Mouse (Mus musculus): ENCODE measurements around the gene Dynll1. TPM values are rescaled to one million over a fixed set of nuclear protein-coding genes. Genes with fewer than 3 reads are reported as not detected.

The Dynll1 gene
- polyA plus RNA-seq, 1 experiment from 2014 or later: 1,810 TPM

DNA sequence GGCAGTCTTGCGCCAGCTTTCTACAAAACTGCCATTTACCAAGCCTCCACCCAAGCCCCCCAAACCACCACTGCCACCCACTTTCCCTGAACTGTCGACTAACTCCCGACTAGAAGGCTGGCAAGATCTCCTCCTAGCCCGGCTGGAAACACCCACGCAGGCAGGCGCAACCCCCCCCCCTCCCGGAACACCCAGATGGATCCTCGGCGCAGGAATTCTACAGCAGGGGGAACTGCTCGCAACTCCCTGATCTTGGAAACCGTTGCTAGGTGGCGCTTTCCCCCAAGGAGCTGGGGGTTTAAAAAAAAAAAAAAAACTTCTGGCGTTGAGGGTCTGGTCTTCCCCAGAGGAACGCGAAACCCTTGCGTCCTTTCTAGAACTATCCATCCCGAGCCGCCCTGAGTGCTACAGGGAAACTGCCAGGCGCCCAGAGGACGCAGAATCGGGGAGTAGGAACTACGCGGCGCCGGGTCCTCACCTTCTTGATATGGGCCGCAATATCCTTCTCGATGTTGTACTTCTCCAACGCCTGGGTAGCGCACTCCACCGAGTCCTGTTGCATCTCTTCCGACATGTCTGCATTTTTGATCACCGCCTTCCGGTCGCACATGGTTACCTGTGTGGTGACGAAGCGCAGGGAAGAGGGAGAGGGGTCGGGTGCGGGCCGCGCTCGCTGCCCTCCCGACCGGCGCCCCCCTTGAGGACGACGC, 609 bp downstream of the Dynll1 start:
- ATAC-seq (ENCODE audit: insufficient number of reproducible peaks, low FRiP score, low TSS enrichment, low read depth): no peak; the same call in 1 of the 2 replicates
- 1% methylated on average over 45 of the region's 46 CpGs for WGBS
- H3K27ac ChIP-seq: peak overlapping the region; percentile 95

GRCm38 (mm10) chr5:115296347-115296746, 4.5 kb downstream of the Dynll1 start:
- peaks cover 56% of the 10 kb centered on the region for H3K36me3 ChIP-seq

More for the DNA sequence above, 609 bp downstream of the Dynll1 start:
- Histone ChIP-seq H3K4me2 (peak overlapping the region; percentile 46), H3K9me3 (no peaks in the 10 kb centered on the region), H3K36me3 (peaks cover 34% of the 10 kb centered on the region), H3K27me3 (no peaks in the 10 kb centered on the region), H3K9ac (peak overlapping the region; percentile 92), H3K4me1 (peaks cover 27% of the 10 kb centered on the region), H3K4me3 (peak overlapping the region; percentile 82)

DNA sequence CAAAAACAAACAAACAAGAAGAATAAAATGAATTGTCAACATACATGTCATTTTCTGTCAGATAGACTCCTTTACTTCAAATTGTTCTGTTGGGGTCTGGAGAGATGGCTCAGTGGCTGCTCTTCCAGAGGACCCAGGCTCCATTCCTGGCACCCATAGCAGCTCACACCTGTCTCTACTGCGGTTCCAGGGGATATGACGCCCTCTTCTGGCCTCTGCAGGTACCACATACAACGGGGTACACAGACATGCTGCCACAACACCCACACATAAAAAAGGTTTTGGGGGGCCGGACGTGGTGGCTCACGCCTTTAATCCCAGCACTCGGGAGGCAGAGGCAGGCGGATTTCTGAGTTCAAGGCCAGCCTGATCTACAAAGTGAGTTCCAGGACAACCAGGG, 6.6 kb downstream of the Dynll1 start:
- H3K9ac ChIP-seq: no peak overlapping the region
- no peak for ATAC-seq (ENCODE audit: insufficient number of reproducible peaks, low FRiP score, low TSS enrichment, low read depth)
- WGBS: 89% methylated on average over 8 of the region's 8 CpGs
- no peak overlapping the region for H3K27ac ChIP-seq
- H3K27me3 ChIP-seq: no peaks in the 10 kb centered on the region
- H3K36me3 ChIP-seq: peaks cover 74% of the 10 kb centered on the region
- H3K4me2 ChIP-seq: no peak overlapping the region
- H3K4me3 ChIP-seq: no peak overlapping the region
- H3K9me3 ChIP-seq: no peaks in the 10 kb centered on the region
- peaks cover 17% of the 10 kb centered on the region for H3K4me1 ChIP-seq

More at GRCm38 (mm10) chr5:115296347-115296746, 4.5 kb downstream of the Dynll1 start:
- H3K4me2 ChIP-seq: no peak overlapping the region
- H3K27ac ChIP-seq: peak overlapping the region; percentile 62; the same call in 1 of the 2 replicates
- 75% methylated on average over 10 of the region's 10 CpGs for WGBS
- H3K4me1 ChIP-seq: peaks cover 22% of the 10 kb centered on the region
- no peak overlapping the region for H3K9ac ChIP-seq
- no peak for ATAC-seq (ENCODE audit: insufficient number of reproducible peaks, low FRiP score, low TSS enrichment, low read depth)
- no peaks in the 10 kb centered on the region for H3K27me3 ChIP-seq
- no peak overlapping the region for H3K4me3 ChIP-seq
- H3K9me3 ChIP-seq: no peaks in the 10 kb centered on the region

GRCm38 (mm10) chr5:115284735-115285134, 16.1 kb downstream of the Dynll1 start:
- Histone ChIP-seq H3K27ac (no peak overlapping the region), H3K4me1 (peaks cover 5% of the 10 kb centered on the region), H3K27me3 (no peaks in the 10 kb centered on the region), H3K36me3 (peaks cover 48% of the 10 kb centered on the region), H3K4me2 (no peak overlapping the region), H3K9me3 (no peaks in the 10 kb centered on the region), H3K9ac (no peak overlapping the region), H3K4me3 (no peak overlapping the region)
- 92% methylated on average over 3 of the region's 3 CpGs for WGBS
- no peak for ATAC-seq (ENCODE audit: insufficient number of reproducible peaks, low FRiP score, low TSS enrichment, low read depth)

GRCm38 (mm10) chr5:115280050-115280687, 20.6 kb downstream of the Dynll1 start:
- no peaks in the 10 kb centered on the region for H3K27me3 ChIP-seq
- H3K9me3 ChIP-seq: no peaks in the 10 kb centered on the region
- H3K4me1 ChIP-seq: peaks cover 5% of the 10 kb centered on the region
- H3K36me3 ChIP-seq: peaks cover 16% of the 10 kb centered on the region
- peak overlapping the region; percentile 57 for H3K9ac ChIP-seq
- peak overlapping the region; percentile 47; the same call in 1 of the 2 replicates for H3K27ac ChIP-seq
- H3K4me2 ChIP-seq: peak overlapping the region; percentile 89
- ATAC-seq (ENCODE audit: insufficient number of reproducible peaks, low FRiP score, low TSS enrichment, low read depth): no peak
- peak overlapping the region; percentile 72 for H3K4me3 ChIP-seq
- WGBS: 3% methylated on average over 17 of the region's 17 CpGs

DNA sequence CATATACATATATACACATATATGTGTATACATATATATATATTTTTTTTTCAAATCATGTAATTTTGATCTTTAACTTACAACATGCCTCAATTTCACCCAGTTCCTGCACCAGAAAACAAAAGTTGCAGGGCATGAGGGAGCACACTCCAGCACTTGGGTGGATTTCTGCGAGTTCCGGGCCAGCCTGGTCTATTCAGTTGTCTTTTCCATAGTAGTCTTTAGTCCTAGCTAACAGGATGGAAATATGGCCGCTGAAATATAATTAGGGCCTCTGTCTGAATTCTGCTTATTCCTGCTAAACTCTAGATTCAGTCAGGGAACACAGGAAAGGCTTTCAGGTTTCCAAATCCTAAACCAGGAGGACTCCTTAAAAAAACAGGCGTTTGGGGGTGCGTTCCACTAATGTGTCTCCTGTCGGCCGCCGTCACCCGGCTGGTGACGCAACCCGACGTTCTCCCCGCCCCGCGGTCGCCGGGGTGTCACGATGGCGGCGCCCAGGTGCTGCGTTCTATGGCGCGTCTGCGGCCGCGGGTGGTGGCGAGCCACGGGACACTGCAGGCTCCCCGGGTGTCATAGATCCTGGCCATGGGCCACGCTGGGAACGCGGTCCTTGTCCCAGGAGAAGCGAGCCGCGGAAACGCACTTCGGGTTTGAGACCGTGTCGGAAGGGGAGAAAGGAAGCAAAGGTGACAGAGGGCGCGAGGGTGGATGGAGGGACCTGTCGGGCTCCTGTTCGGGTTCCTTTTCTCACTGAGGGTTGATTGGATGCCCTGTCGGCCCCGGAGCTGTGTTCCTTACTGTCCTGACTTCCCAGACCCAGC, 21.4 kb downstream of the Dynll1 start, which contains the start of gene Coq5:
Coq5 (plus strand) TSS at position 441 of the 824 bp plus-strand sequence.
- Histone ChIP-seq H3K4me2 (peak within 1 kb of the TSS; percentile 89), H3K4me1 (peaks cover 5% of the 10 kb centered on the region), H3K27me3 (no peaks in the 10 kb centered on the region), H3K36me3 (peaks cover 10% of the 10 kb centered on the region), H3K27ac (peak within 1 kb of the TSS; percentile 47; the same call in 1 of the 2 replicates), H3K9me3 (no peaks in the 10 kb centered on the region), H3K4me3 (peak within 1 kb of the TSS; percentile 72), H3K9ac (peak within 1 kb of the TSS; percentile 57)
- 0 out of 2 replicates have a peak, but pooled peaks have one; percentile 65 for ATAC-seq (ENCODE audit: insufficient number of reproducible peaks, low FRiP score, low TSS enrichment, low read depth)
- WGBS: 4% methylated on average over 45 of the region's 45 CpGs

DNA sequence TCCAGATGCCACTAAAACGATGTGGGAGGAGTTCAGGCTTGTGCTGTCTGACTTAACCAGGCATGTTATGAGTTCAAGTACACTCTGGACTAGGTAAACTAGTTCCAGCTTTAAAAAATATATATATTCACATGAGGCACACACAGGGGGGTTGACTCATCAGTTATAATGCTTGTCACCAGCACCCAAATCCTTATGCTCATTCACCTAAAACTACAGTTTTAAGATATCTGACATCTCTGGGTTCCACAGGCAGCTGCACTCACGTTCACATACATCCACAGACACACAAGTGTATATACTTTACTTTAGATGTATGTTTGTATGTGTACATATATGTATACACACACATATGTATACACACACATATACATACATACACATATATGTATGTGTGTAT, 22.0 kb downstream of the Dynll1 start:
- Histone ChIP-seq H3K9ac (no peak overlapping the region), H3K4me1 (peaks cover 5% of the 10 kb centered on the region), H3K27me3 (no peaks in the 10 kb centered on the region), H3K27ac (no peak overlapping the region), H3K4me3 (no peak overlapping the region), H3K9me3 (no peaks in the 10 kb centered on the region), H3K4me2 (no peak overlapping the region), H3K36me3 (peaks cover 4% of the 10 kb centered on the region)
- no peak for ATAC-seq (ENCODE audit: insufficient number of reproducible peaks, low FRiP score, low TSS enrichment, low read depth)
- WGBS: 54% methylated on average over 2 of the region's 2 CpGs

GRCm38 (mm10) chr5:115278053-115278452, 22.7 kb downstream of the Dynll1 start:
- no peaks in the 10 kb centered on the region for H3K9me3 ChIP-seq
- no peaks in the 10 kb centered on the region for H3K27me3 ChIP-seq
- H3K4me2 ChIP-seq: no peak overlapping the region
- H3K4me1 ChIP-seq: peaks cover 11% of the 10 kb centered on the region
- H3K9ac ChIP-seq: no peak overlapping the region
- WGBS: 74% methylated on average over 1 of the region's 1 CpGs
- no peak overlapping the region for H3K27ac ChIP-seq
- ATAC-seq (ENCODE audit: insufficient number of reproducible peaks, low FRiP score, low TSS enrichment, low read depth): no peak
- no peaks in the 10 kb centered on the region for H3K36me3 ChIP-seq
- no peak overlapping the region for H3K4me3 ChIP-seq

DNA sequence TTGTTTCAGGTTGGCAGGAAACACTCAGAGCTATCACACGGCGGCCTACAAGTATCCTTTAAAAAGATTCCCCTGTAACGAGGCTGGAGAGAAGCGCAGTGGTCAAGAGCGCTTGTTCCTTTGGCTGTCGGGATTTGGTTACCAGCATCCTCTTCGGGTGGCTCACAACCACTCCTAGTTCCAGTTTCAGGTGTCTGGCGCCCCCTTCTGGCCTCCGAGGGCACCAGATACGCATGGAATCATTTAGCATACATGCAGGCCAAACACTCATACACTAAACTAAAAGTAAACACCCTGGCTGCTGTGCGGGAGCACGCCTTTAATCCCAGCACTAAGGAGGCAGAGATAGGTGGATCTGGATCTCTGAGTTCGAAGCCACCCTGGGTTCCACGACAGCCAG, 24.8 kb downstream of the Dynll1 start:
- Histone ChIP-seq H3K4me1 (peaks cover 18% of the 10 kb centered on the region), H3K9me3 (no peaks in the 10 kb centered on the region), H3K27me3 (no peaks in the 10 kb centered on the region), H3K36me3 (no peaks in the 10 kb centered on the region), H3K4me2 (no peak overlapping the region), H3K9ac (no peak overlapping the region), H3K4me3 (no peak overlapping the region), H3K27ac (no peak overlapping the region)
- 36% methylated on average over 14 of the region's 14 CpGs for WGBS
- ATAC-seq (ENCODE audit: insufficient number of reproducible peaks, low FRiP score, low TSS enrichment, low read depth): no peak

DNA sequence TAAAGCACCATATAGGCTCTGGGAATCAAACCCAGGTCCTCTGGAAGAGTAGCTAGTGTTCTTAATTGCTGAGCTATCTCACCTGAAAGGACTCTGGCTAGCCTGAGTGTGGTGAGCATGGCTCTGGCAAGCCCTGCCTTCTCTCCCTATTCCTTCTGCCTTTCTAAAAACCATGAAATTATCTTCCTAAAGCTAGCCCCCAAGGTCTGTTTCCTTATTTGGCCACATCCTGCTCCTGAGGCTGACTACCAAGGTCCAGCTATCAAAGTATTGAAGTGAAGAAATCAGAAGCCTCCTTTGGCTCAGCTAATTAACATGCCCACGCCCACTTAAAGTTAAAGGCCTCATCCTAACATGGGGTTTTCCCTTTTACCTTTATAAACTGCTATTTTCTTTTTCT, 26.0 kb downstream of the Dynll1 start:
- Histone ChIP-seq H3K9me3 (no peaks in the 10 kb centered on the region), H3K27me3 (no peaks in the 10 kb centered on the region), H3K4me2 (no peak overlapping the region), H3K4me1 (peaks cover 25% of the 10 kb centered on the region), H3K36me3 (no peaks in the 10 kb centered on the region), H3K4me3 (no peak overlapping the region), H3K9ac (no peak overlapping the region), H3K27ac (no peak overlapping the region)
- ATAC-seq (ENCODE audit: insufficient number of reproducible peaks, low FRiP score, low TSS enrichment, low read depth): no peak
- WGBS: 90% methylated on average over 1 of the region's 1 CpGs

GRCm38 (mm10) chr5:115274353-115274752, 26.4 kb downstream of the Dynll1 start:
- ATAC-seq (ENCODE audit: insufficient number of reproducible peaks, low FRiP score, low TSS enrichment, low read depth): no peak
- no peak overlapping the region for H3K4me3 ChIP-seq
- no peak overlapping the region for H3K9ac ChIP-seq
- peaks cover 29% of the 10 kb centered on the region for H3K4me1 ChIP-seq
- no peaks in the 10 kb centered on the region for H3K9me3 ChIP-seq
- H3K27me3 ChIP-seq: no peaks in the 10 kb centered on the region
- peaks cover 4% of the 10 kb centered on the region; the same call in 1 of the 2 replicates for H3K36me3 ChIP-seq
- H3K27ac ChIP-seq: no peak overlapping the region
- no peak overlapping the region for H3K4me2 ChIP-seq
- WGBS: 62% methylated on average over 1 of the region's 1 CpGs
